ENCODE assay signal across 14 mouse cellular contexts in genomic region chr11:22936446-22937125, GRCm38 (mm10). TPM values are rescaled to one million over a fixed set of nuclear protein-coding genes. Genes with fewer than 3 reads are reported as not detected.
DNase-seq lines count a peak whose midpoint lies in the region; ATAC-seq lines count a peak whose summit lies in the region.
"Had no signal": no experiment of that assay in that cellular context is flagged by ENCODE, and none has a peak within 500 bp of the region (broad histone marks: within the 10 kb centered on the region; RNA-seq: fewer than 3 reads in every experiment).

No protein-coding gene starts in this region.

- no peaks in the 10 kb centered on the region for H3K36me3 ChIP-seq in heart, embryonic 10.5 days
- no peaks in the 10 kb centered on the region for H3K36me3 ChIP-seq in forebrain, embryonic 16.5 days (ENCODE audit: control insufficient read depth, insufficient read depth)
- H3K36me3 ChIP-seq: liver, embryonic 15.5 days had no signal

- 70% methylated on average over 5 of the region's 5 CpGs for whole genome bisulfite sequencing in heart, embryonic 10.5 days
- WGBS in forebrain, embryonic 16.5 days: 59% methylated on average over 5 of the region's 5 CpGs

- H3K27ac ChIP-seq in heart, embryonic 10.5 days: no peak overlapping the region
- no peak overlapping the region for H3K27ac ChIP-seq in forebrain, embryonic 16.5 days (ENCODE audit: low read length)
- H3K27ac ChIP-seq: liver, embryonic 15.5 days had no signal

- no peaks in the 10 kb centered on the region for H3K9me3 ChIP-seq in heart, embryonic 10.5 days
- H3K9me3 ChIP-seq in forebrain, embryonic 16.5 days (ENCODE audit: control insufficient read depth, low read length): no peaks in the 10 kb centered on the region
- H3K9me3 ChIP-seq: liver, embryonic 15.5 days; megakaryocyte, embryonic 14.5 days had no signal

- H3K4me1 ChIP-seq in heart, embryonic 10.5 days: peaks cover 6% of the 10 kb centered on the region; the same call in 1 of the 2 replicates
- peaks cover 2% of the 10 kb centered on the region; the same call in 1 of the 2 replicates for H3K4me1 ChIP-seq in forebrain, embryonic 16.5 days (replicated peaks; ENCODE audit: control insufficient read depth, insufficient read depth, low read length)

- peak; percentile 94 for ATAC-seq in CD4-positive, CD25-positive, alpha-beta regulatory T cell, adult 4 months
- peak; percentile 90 for ATAC-seq in forebrain, embryonic 16.5 days

- no peaks in the 10 kb centered on the region for H3K27me3 ChIP-seq in heart, embryonic 10.5 days (ENCODE audit: insufficient read depth, poor library complexity, severe bottlenecking)
- H3K27me3 ChIP-seq in forebrain, embryonic 16.5 days (replicated peaks; ENCODE audit: control insufficient read depth, insufficient read depth, low read length): no peaks in the 10 kb centered on the region
- H3K27me3 ChIP-seq: liver, embryonic 15.5 days; megakaryocyte, embryonic 14.5 days had no signal

- no peak overlapping the region for H3K9ac ChIP-seq in forebrain, embryonic 16.5 days (replicated peaks; ENCODE audit: low read depth, low read length)
- H3K9ac ChIP-seq: liver, embryonic 15.5 days had no signal

- DNase-seq in heart, embryonic 10.5 days (ENCODE audit: low spot score): peak; percentile 20
- DNase-seq in heart, adult 9 months (ENCODE audit: low spot score in 2 of 2): no peak
- peak; percentile 15 to 50 for DNase-seq in right cerebral cortex, postnatal 36 days (ENCODE audit: low spot score in 2 of 2)
- no peak for DNase-seq in cerebellum, adult 18-20 months
- no peak for DNase-seq in embryo, embryonic 9.5 days (ENCODE audit: extremely low spot score)
- DNase-seq in ovary, postnatal 14 days (ENCODE audit: low spot score): no peak
- DNase-seq: adrenal gland, adult 8-10 months; cerebellum, adult 2 months; heart, adult 18-20 months; kidney, adult 9 months had no signal

- no peak overlapping the region for H3K4me3 ChIP-seq in heart, embryonic 10.5 days
- no peak overlapping the region for H3K4me3 ChIP-seq in forebrain, embryonic 16.5 days (replicated peaks; ENCODE audit: low read length)
- H3K4me3 ChIP-seq: liver, embryonic 15.5 days; megakaryocyte, embryonic 14.5 days had no signal

- no peak overlapping the region for H3K4me2 ChIP-seq in forebrain, embryonic 16.5 days (ENCODE audit: low read length)
- H3K4me2 ChIP-seq: liver, embryonic 15.5 days had no signal

RNA-seq across cellular contexts. Expression of gene Zrsr1, which starts 35.2 kb away (rescaled TPM):
- 1.7 and 2.5 TPM in 2 replicates for polyA plus RNA-seq in heart, embryonic 10.5 days (2016; fragmentation: Nextera tagmentation; extraction: Ambion mirVana)
- polyA plus RNA-seq in CD4-positive, CD25-positive, alpha-beta regulatory T cell, adult 4 months (2017; shearing (Covaris generic)): 10 to 100 TPM in 1 of 2 experiments, 1 to 10 TPM in 1; 8.2 to 10.2 TPM
- polyA plus RNA-seq in forebrain, embryonic 16.5 days (2015; fragmentation: Nextera tagmentation; extraction: Ambion mirVana): 6.1 and 6.6 TPM in 2 replicates

RNA-seq across cellular contexts. Expression of gene Gm28048, which starts 45.3 kb away (rescaled TPM):
- 8.3 and 8.4 TPM in 2 replicates for polyA plus RNA-seq in heart, embryonic 10.5 days (2016; fragmentation: Nextera tagmentation; extraction: Ambion mirVana)
- 10 to 100 TPM; 25.1 to 38.5 TPM for polyA plus RNA-seq in CD4-positive, CD25-positive, alpha-beta regulatory T cell, adult 4 months (2017; shearing (Covaris generic))
- polyA plus RNA-seq in forebrain, embryonic 16.5 days (2015; fragmentation: Nextera tagmentation; extraction: Ambion mirVana): 3.0 and 6.0 TPM in 2 replicates

RNA-seq across cellular contexts. Expression of gene Commd1, which starts 45.6 kb away (rescaled TPM):
- polyA plus RNA-seq in heart, embryonic 10.5 days (2016; fragmentation: Nextera tagmentation; extraction: Ambion mirVana): 331 and 363 TPM in 2 replicates
- polyA plus RNA-seq in CD4-positive, CD25-positive, alpha-beta regulatory T cell, adult 4 months (2017; shearing (Covaris generic)): 10 to 100 TPM; 78.2 to 81.2 TPM
- 225 and 234 TPM in 2 replicates for polyA plus RNA-seq in forebrain, embryonic 16.5 days (2015; fragmentation: Nextera tagmentation; extraction: Ambion mirVana)

RNA-seq across cellular contexts. Expression of gene Cct4, which starts 53.7 kb away (rescaled TPM):
- polyA plus RNA-seq in heart, embryonic 10.5 days (2016; fragmentation: Nextera tagmentation; extraction: Ambion mirVana): 292 and 340 TPM in 2 replicates
- polyA plus RNA-seq in CD4-positive, CD25-positive, alpha-beta regulatory T cell, adult 4 months (2017; shearing (Covaris generic)): 100 to 1,000 TPM; 181 to 233 TPM
- polyA plus RNA-seq in forebrain, embryonic 16.5 days (2015; fragmentation: Nextera tagmentation; extraction: Ambion mirVana): 335 and 378 TPM in 2 replicates

Comparison
In these comparisons a context has a peak if more than half of its experiments do, and no peak if none do; other contexts are left out.
1. DNase-seq: peak in heart, embryonic 10.5 days (single experiment) and right cerebral cortex, postnatal 36 days (2 of 2); none in heart, adult 9 months (0 of 2), cerebellum, adult 18-20 months (0 of 2), embryo, embryonic 9.5 days (single experiment) and ovary, postnatal 14 days (single experiment).